Mouse (Mus musculus): ENCODE data around the gene Crls1. TPM values are rescaled to one million over a fixed set of nuclear protein-coding genes. Genes with fewer than 3 reads are reported as not detected.
A peak's percentile ranks its signal among the peaks of the same experiment; 100 is the strongest.

The Crls1 gene
- 19.6 and 20.0 TPM in 2 replicates for polyA plus RNA-seq (2015; fragmentation: Nextera tagmentation; extraction: Ambion mirVana)

DNA sequence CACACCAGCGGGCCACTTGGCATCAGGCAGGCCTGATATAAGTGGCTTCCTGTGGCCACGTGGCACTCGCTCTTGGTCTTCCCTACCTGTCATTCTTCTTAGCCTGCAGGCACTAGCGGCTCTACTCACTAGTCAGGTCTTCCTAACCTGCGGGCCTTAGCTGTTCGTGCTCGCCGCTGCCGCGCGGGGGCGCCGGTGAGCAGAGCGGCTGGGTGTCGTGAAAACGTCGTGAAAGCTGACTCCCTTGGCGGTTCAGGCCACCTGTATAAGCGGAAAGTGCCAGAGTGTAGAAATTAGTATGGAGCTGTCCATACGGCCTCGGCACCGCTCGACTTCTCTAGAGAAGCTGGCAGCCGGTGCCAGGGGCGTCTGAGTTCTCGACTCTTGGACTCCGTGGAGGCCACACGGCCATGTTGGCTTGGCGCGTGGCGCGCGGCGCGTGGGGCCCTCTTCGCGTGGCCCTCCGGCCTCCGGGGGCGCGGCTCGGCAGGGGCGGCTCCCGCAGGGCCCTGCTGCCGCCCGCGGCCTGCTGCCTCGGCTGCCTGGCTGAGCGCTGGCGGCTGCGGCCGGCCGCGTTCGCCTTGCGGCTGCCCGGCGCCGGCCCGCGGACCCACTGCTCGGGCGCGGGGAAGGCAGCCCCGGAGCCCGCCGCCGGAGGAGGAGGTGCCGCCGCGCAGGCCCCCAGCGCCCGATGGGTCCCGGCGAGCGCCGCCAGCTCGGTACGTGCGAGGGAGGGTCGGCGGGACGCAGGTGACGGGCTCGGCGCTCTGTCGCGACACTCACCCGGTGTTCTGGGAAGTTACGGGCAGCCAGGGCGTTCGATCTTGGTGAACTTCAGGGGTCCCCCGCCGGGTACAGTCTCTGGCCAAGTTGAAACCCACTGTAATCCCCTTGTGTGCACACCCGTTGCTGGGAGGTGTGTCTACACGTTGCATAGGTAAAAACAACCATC lies at the start of gene Crls1:
Gene Crls1 (plus strand): TSS at position 260 of the 952 bp plus-strand sequence.
- H3K27ac ChIP-seq (replicated peaks): peak within 1 kb of the TSS; percentile 87
- peak within 1 kb of the TSS; percentile 97 for H3K4me3 ChIP-seq (replicated peaks)
- no peaks in the 10 kb centered on the region for H3K9me3 ChIP-seq (replicated peaks)
- ATAC-seq (ENCODE audit: insufficient number of reproducible peaks, low FRiP score, low TSS enrichment, low read depth): peak; percentile 88
- H3K36me3 ChIP-seq: peaks cover 17% of the 10 kb centered on the region
- under 1% methylated on average over 96 of the region's 96 CpGs for WGBS
- peak within 1 kb of the TSS; percentile 69 for H3K9ac ChIP-seq
- peak within 1 kb of the TSS; percentile 71 for H3K4me2 ChIP-seq (replicated peaks)
- peaks cover 13% of the 10 kb centered on the region for H3K4me1 ChIP-seq
- no peaks in the 10 kb centered on the region for H3K27me3 ChIP-seq

DNA sequence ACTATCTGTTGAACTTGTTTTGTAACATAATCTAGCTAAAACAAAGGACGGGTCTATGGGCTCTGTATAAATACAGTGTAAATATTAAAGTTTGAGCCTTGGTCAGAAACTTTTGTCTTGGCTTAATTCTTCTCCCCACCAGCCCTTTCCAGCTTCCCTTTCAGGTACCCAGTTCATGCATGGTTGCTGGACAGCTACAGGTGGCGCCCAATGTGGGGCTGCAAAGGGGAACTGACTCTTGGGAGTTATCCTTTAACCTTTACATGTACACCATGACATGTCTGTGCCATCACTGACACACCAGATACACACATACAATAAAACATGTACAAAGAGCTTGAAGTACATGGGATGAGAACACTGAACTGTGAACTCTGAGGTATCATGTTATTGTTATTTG lies 43.5 kb upstream of the Crls1 start:
- no peaks in the 10 kb centered on the region for H3K4me1 ChIP-seq
- H3K36me3 ChIP-seq: peaks cover 39% of the 10 kb centered on the region
- no peak overlapping the region for H3K9ac ChIP-seq
- H3K4me2 ChIP-seq (replicated peaks): no peak overlapping the region
- H3K27me3 ChIP-seq: no peaks in the 10 kb centered on the region
- ATAC-seq (ENCODE audit: insufficient number of reproducible peaks, low FRiP score, low TSS enrichment, low read depth): no peak
- H3K9me3 ChIP-seq (replicated peaks): no peaks in the 10 kb centered on the region
- H3K27ac ChIP-seq (replicated peaks): no peak overlapping the region
- H3K4me3 ChIP-seq (replicated peaks): no peak overlapping the region
- WGBS: 88% methylated on average over 2 of the region's 2 CpGs

DNA sequence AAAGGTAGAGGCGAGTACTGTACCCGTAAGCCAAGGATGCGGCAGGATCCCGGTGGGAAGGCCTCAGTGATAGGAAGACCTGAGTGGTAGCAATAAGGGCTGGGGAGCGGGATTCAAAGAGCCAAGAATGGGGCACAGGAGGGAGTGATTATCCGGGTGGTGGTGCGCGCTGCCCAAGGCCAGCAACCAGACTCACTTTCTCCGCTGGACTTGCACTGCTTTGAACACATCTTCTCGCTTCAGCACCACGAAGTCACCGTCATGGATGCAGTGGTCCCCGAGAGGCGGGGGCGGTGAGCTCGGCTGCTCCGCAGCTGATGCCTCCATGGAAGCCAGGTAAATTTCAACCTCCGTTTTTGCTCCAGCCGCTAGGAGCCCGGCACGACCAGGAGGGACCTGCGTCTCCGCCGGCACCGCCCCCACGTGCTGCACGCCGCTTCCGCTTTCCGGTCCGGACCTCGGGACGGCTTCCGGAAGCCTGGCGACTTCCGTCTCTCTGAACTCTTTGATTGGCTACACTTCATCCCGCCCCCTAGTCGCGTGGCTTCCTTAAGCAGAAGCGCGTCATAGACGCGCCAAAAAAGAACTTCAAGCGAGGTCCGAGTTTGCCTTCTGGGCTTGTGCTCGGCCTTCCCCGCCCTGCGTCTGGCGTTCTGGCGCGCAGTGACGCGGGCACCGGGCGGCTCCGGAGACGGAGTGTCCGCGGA lies 30.7 kb upstream of the Crls1 start, which contains the start of the genes Trmt6 and Mcm8:
Gene Trmt6 (minus strand): TSS at position 448 of the 707 bp plus-strand sequence.
Gene Mcm8 (plus strand): TSS at position 534 of the 707 bp plus-strand sequence.
- no peaks in the 10 kb centered on the region for H3K9me3 ChIP-seq (replicated peaks)
- H3K36me3 ChIP-seq: peaks cover 10% of the 10 kb centered on the region
- H3K27ac ChIP-seq (replicated peaks): peak within 1 kb of the TSS; percentile 66; the same call in 1 of the 2 replicates
- peak within 1 kb of the TSS; percentile 79 for H3K4me2 ChIP-seq (replicated peaks)
- H3K9ac ChIP-seq: peak within 1 kb of the TSS; percentile 61
- WGBS: under 1% methylated on average over 59 of the region's 59 CpGs
- no peaks in the 10 kb centered on the region for H3K27me3 ChIP-seq
- peaks cover 16% of the 10 kb centered on the region for H3K4me1 ChIP-seq
- H3K4me3 ChIP-seq (replicated peaks): peak within 1 kb of the TSS; percentile 87
- peak; percentile 99 for ATAC-seq (ENCODE audit: insufficient number of reproducible peaks, low FRiP score, low TSS enrichment, low read depth)

DNA sequence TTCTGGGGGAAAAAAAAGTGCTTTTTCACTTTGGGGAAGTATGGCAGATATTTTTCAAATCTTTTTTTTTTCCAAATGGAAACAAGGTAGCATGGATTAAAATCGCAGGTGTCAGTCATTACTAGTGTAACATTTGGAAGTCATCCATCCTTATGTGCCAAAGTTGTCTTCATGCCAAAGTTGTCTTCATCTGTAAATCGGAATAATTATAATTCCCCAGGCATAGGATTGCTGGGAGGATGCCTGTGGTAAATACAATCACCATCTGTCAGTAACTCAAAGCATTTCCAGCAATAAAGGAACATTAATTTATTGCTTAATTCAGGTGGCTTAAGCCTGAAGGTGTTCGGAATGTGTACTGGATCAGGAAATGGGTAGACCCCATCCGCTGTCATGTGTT lies 5.4 kb upstream of the Crls1 start:
- H3K9me3 ChIP-seq (replicated peaks): no peaks in the 10 kb centered on the region
- H3K27me3 ChIP-seq: no peaks in the 10 kb centered on the region
- 90% methylated on average over 4 of the region's 4 CpGs for WGBS
- no peak for ATAC-seq (ENCODE audit: insufficient number of reproducible peaks, low FRiP score, low TSS enrichment, low read depth)
- H3K4me2 ChIP-seq (replicated peaks): no peak overlapping the region
- H3K9ac ChIP-seq: no peak overlapping the region
- 0 out of 2 replicates have a peak, but pooled peaks cover 3% of the 10 kb centered on the region for H3K36me3 ChIP-seq
- H3K27ac ChIP-seq (replicated peaks): no peak overlapping the region
- H3K4me1 ChIP-seq: peaks cover under 1% of the 10 kb centered on the region; the same call in 1 of the 2 replicates
- no peak overlapping the region for H3K4me3 ChIP-seq (replicated peaks)

DNA sequence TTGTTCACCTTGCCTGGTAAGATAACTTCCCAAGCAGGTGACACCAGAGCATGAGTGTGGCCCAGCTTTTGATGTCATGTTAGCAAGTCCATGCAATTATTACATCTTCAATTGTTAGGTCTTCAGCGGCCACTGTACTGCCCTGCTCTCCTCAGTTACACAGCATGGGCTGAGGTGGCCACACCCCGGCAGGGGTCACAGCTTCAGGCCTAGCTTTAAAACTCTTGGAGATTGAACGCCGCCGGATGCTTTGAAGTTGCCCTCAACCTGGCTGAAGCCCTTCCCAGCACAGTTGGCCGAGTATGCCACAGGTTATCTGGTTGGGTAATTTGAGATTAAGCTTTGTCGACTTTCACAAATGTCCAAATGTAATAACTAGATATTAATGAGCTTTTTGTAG lies 1.1 kb downstream of the Crls1 start:
- no peaks in the 10 kb centered on the region for H3K9me3 ChIP-seq (replicated peaks)
- H3K36me3 ChIP-seq: peaks cover 17% of the 10 kb centered on the region
- peak overlapping the region; percentile 97 for H3K4me3 ChIP-seq (replicated peaks)
- no peak overlapping the region for H3K27ac ChIP-seq (replicated peaks)
- H3K9ac ChIP-seq: no peak overlapping the region; the same call in none of the 2 replicates
- peaks cover 13% of the 10 kb centered on the region for H3K4me1 ChIP-seq
- no peaks in the 10 kb centered on the region for H3K27me3 ChIP-seq
- H3K4me2 ChIP-seq (replicated peaks): peak overlapping the region; percentile 71
- 33% methylated on average over 7 of the region's 7 CpGs for WGBS
- no peak for ATAC-seq (ENCODE audit: insufficient number of reproducible peaks, low FRiP score, low TSS enrichment, low read depth)

DNA sequence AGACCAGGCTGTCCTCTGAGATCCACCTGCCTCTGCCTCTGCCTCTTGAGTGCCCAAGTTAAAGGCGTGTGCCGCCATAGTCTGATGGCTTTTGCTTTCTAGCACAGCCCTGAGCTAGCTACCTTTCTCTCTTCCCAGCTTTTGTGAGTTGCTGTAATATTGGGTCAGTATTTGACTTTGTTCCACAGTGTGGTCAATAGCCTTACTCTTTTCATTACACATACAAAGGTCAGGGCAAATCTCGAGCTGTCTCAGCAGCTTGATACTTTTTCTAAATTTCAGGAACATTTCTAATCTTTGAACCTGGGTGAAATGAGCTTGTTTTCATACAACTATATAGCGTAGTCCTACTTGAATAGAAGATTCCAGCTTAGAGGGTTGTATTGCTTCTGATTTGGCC lies 1.9 kb downstream of the Crls1 start:
- no peaks in the 10 kb centered on the region for H3K27me3 ChIP-seq
- no peak overlapping the region for H3K4me3 ChIP-seq (replicated peaks)
- no peak for ATAC-seq (ENCODE audit: insufficient number of reproducible peaks, low FRiP score, low TSS enrichment, low read depth)
- no peak overlapping the region for H3K27ac ChIP-seq (replicated peaks)
- peaks cover 13% of the 10 kb centered on the region for H3K4me1 ChIP-seq
- H3K9me3 ChIP-seq (replicated peaks): no peaks in the 10 kb centered on the region
- no peak overlapping the region for H3K9ac ChIP-seq
- peaks cover 17% of the 10 kb centered on the region for H3K36me3 ChIP-seq
- WGBS: 92% methylated on average over 4 of the region's 4 CpGs
- no peak overlapping the region for H3K4me2 ChIP-seq (replicated peaks)

DNA sequence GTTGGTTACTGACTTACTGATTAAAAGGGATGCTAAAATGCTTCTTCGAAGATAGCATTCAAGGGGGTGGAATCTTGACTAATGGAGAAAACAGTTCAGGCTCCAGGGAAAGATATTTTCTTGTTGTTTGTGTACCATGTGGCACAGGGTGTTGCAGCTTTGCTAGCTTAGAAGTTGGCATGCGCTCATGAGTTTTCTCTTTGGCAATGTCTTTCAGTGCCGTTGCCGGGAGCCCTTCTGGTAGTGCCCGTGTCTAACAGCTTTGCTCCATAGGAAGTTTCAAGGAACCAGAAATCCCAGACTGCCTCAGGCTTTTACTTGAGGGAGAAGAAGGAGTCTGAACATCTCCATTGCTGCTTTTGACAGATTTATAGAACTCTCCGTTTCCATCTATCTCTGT lies 2.7 kb downstream of the Crls1 start:
- H3K27ac ChIP-seq (replicated peaks): no peak overlapping the region
- H3K9ac ChIP-seq: no peak overlapping the region
- H3K9me3 ChIP-seq (replicated peaks): no peaks in the 10 kb centered on the region
- no peak for ATAC-seq (ENCODE audit: insufficient number of reproducible peaks, low FRiP score, low TSS enrichment, low read depth)
- H3K4me3 ChIP-seq (replicated peaks): no peak overlapping the region
- no peak overlapping the region for H3K4me2 ChIP-seq (replicated peaks)
- WGBS: 91% methylated on average over 6 of the region's 6 CpGs
- H3K36me3 ChIP-seq: peaks cover 17% of the 10 kb centered on the region
- H3K27me3 ChIP-seq: no peaks in the 10 kb centered on the region
- H3K4me1 ChIP-seq: peaks cover 13% of the 10 kb centered on the region

DNA sequence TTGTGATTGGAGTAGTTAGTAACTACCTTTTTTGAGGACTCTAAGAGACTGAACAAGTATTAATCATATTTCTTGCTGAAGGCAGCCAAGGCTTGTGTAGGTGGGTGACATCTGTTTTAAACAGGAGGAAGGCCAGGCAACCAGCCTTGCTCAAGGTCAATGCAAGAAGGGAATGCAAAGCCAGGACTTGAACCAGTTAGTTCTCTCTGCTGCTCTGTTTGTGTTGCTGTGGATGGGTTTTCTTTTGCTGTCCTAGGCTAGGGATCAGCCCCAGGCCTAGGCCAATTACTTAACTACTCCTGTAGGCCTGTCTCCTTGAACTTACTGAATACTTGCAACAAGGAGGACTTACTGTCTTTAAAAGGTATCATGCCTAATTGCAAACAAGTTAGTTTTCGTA lies 6.6 kb downstream of the Crls1 start:
- ATAC-seq (ENCODE audit: insufficient number of reproducible peaks, low FRiP score, low TSS enrichment, low read depth): no peak
- H3K4me2 ChIP-seq (replicated peaks): no peak overlapping the region
- peaks cover 14% of the 10 kb centered on the region for H3K36me3 ChIP-seq
- H3K9me3 ChIP-seq (replicated peaks): no peaks in the 10 kb centered on the region
- H3K27ac ChIP-seq (replicated peaks): no peak overlapping the region
- no peak overlapping the region for H3K9ac ChIP-seq
- 83% methylated on average over 1 of the region's 1 CpGs for WGBS
- no peak overlapping the region for H3K4me3 ChIP-seq (replicated peaks)
- no peaks in the 10 kb centered on the region for H3K27me3 ChIP-seq
- H3K4me1 ChIP-seq: peaks cover 4% of the 10 kb centered on the region

DNA sequence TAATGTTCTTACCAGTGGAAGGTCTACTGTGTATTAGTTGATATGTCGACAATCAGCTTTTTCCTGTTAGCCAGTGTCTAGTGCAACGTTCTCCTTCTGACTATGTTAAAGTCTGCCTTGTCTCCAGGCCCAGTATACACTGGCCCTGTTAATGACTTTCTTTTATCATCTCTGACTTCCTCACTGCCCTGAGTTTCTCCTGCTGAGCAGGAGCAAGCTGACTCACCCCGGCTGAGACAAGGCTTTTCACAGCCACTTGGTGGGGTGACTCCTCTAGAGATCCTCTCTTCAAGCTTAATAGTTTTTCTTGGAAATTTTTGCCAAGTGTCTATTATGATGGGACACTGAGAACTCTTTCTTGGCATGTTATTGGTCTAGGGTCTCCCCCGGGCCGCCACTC lies 9.9 kb downstream of the Crls1 start:
- Histone ChIP-seq H3K27me3 (no peaks in the 10 kb centered on the region), H3K9ac (no peak overlapping the region), H3K4me3 (replicated peaks) (no peak overlapping the region), H3K36me3 (peaks cover 2% of the 10 kb centered on the region; the same call in 1 of the 2 replicates), H3K27ac (replicated peaks) (no peak overlapping the region), H3K9me3 (replicated peaks) (no peaks in the 10 kb centered on the region), H3K4me2 (replicated peaks) (no peak overlapping the region), H3K4me1 (no peaks in the 10 kb centered on the region)
- WGBS: 81% methylated on average over 5 of the region's 5 CpGs
- no peak for ATAC-seq (ENCODE audit: insufficient number of reproducible peaks, low FRiP score, low TSS enrichment, low read depth)

DNA sequence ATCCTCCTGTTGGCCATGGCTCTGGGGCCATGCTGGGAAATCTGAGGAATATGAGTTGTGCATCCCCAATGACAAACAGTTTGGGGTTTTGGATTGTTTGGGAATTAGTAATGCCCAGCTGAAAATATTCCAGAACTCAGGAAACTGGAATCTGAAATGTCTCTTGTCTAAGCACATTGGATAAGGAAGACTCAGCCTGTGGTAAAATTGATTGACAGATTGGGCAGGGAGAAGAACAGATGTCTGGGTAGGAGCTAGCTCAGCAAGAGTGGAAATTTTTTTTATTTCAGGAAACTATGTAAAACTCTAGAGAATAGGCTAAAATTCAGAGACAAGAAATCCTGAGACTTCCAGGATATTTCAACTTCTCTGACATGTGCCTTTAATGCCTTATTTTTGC lies 14.0 kb downstream of the Crls1 start:
- no peak overlapping the region for H3K4me3 ChIP-seq (replicated peaks)
- no peaks in the 10 kb centered on the region for H3K4me1 ChIP-seq
- H3K27ac ChIP-seq (replicated peaks): no peak overlapping the region
- H3K4me2 ChIP-seq (replicated peaks): no peak overlapping the region
- H3K9ac ChIP-seq: no peak overlapping the region
- H3K36me3 ChIP-seq: peaks cover 8% of the 10 kb centered on the region; the same call in 1 of the 2 replicates
- no peaks in the 10 kb centered on the region for H3K9me3 ChIP-seq (replicated peaks)
- no peaks in the 10 kb centered on the region for H3K27me3 ChIP-seq
- no peak for ATAC-seq (ENCODE audit: insufficient number of reproducible peaks, low FRiP score, low TSS enrichment, low read depth)

DNA sequence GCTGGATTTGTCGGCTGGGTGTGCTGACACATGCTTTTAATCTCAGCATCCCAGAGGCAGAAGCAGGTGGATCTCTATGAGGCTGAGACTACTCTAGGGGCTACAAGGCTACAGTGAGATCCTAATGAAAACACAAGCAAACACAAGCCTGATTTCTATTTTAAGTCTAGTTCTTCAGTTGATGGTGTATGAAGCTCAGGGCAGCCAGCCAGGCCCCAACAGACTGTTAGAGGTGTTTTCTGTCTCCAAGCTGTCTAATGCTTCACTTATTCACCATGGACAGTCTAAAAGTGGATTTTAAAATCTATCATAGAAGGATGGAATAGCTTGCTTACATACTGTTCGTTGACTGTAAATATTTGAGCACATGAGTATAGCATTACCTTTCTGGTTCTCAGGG lies 15.0 kb downstream of the Crls1 start:
- no peak overlapping the region for H3K4me3 ChIP-seq (replicated peaks)
- H3K36me3 ChIP-seq: peaks cover 14% of the 10 kb centered on the region; the same call in 1 of the 2 replicates
- H3K27me3 ChIP-seq: no peaks in the 10 kb centered on the region
- H3K9me3 ChIP-seq (replicated peaks): no peaks in the 10 kb centered on the region
- no peak for ATAC-seq (ENCODE audit: insufficient number of reproducible peaks, low FRiP score, low TSS enrichment, low read depth)
- 82% methylated on average over 2 of the region's 2 CpGs for WGBS
- no peak overlapping the region for H3K27ac ChIP-seq (replicated peaks)
- no peak overlapping the region for H3K4me2 ChIP-seq (replicated peaks)
- no peak overlapping the region for H3K9ac ChIP-seq
- H3K4me1 ChIP-seq: no peaks in the 10 kb centered on the region

Measured in embryonic facial prominence, embryonic 15.5 days (tissue).